Mouse (Mus musculus) stomach, embryonic 14.5 days (tissue): ENCODE data around the gene Gm20716. TPM values are rescaled to one million over a fixed set of nuclear protein-coding genes. Genes with fewer than 3 reads are reported as not detected.
A peak's percentile ranks its signal among the peaks of the same experiment; 100 is the strongest.

Source experiments
- ATAC-seq: fragments of 200-750 bp; cut with Nextera tagmentation; 2 replicates; pipeline ENCODE4 v1.8.0; 2017; ENCODE audit warnings: low read depth, moderate TSS enrichment; ENCODE audit not compliant: insufficient number of reproducible peaks, insufficient read depth, low FRiP score
- H3K27ac ChIP-seq: fragments of 300-500 bp; sonication (generic); 2 replicates; pipeline ENCODE4 v1.5.1; 2014; ENCODE audit warnings: mild to moderate bottlenecking, low read length, moderate library complexity, mixed read lengths
- H3K27me3 ChIP-seq: fragments of 300-500 bp; sonication (generic); 2 replicates; pipeline ENCODE4 v1.6.1; 2014; ENCODE audit warnings: low read length, control low read depth, mixed read lengths; ENCODE audit not compliant: control insufficient read depth, insufficient read depth
- H3K36me3 ChIP-seq: fragments of 300-500 bp; sonication (generic); 2 replicates; pipeline ENCODE4 v1.6.1; 2014; ENCODE audit warnings: mild to moderate bottlenecking, control low read depth, low read length, moderate library complexity, mixed read lengths; ENCODE audit not compliant: control insufficient read depth, insufficient read depth
- H3K4me1 ChIP-seq: fragments of 300-500 bp; sonication (generic); 2 replicates; pipeline ENCODE4 v1.6.1; 2014; ENCODE audit warnings: low read length, control low read depth, mixed read lengths; ENCODE audit not compliant: control insufficient read depth, insufficient read depth
- H3K4me2 ChIP-seq: fragments of 300-500 bp; sonication (generic); replicated peaks from 2 replicates; pipeline ENCODE4 v1.6.1; 2014; ENCODE audit warnings: low read depth, low read length, control low read depth
- H3K4me3 ChIP-seq: fragments of 300-500 bp; sonication (generic); 2 replicates; pipeline ENCODE4 v1.5.1; 2014; ENCODE audit warnings: low read depth, low read length, control low read depth
- H3K9ac ChIP-seq: fragments of 300-500 bp; sonication (generic); replicated peaks from 2 replicates; pipeline ENCODE4 v1.6.1; 2014; ENCODE audit warnings: low read depth, mild to moderate bottlenecking, control low read depth, low read length, moderate library complexity, mixed read lengths
- H3K9me3 ChIP-seq: fragments of 300-500 bp; sonication (generic); 2 replicates; pipeline ENCODE4 v1.6.1; 2016; ENCODE audit warnings: low read depth, low read length, control low read depth; ENCODE audit not compliant: control insufficient read depth
- WGBS: fragments of 180-500 bp; shearing (Covaris S2); extraction: QIAGEN DNeasy Blood & Tissue Kit; methylation state at CpG from one replicate; pipeline ENCODE4 v1.1.7; 2014; 5-methylcytosine and 5-hydroxymethylcytosine counted together
- polyA plus RNA-seq: library from polyadenylated mRNA; unstranded; fragments of >200 nt; fragmentation: Nextera tagmentation; extraction: Ambion mirVana; gene quantifications from 2 replicates; pipeline ENCODE4 v1.2.1, GENCODE M21; 2014

Gene Gm20716
- polyA plus RNA-seq, 1 experiment from 2014 or later, result 31.9 TPM

DNA sequence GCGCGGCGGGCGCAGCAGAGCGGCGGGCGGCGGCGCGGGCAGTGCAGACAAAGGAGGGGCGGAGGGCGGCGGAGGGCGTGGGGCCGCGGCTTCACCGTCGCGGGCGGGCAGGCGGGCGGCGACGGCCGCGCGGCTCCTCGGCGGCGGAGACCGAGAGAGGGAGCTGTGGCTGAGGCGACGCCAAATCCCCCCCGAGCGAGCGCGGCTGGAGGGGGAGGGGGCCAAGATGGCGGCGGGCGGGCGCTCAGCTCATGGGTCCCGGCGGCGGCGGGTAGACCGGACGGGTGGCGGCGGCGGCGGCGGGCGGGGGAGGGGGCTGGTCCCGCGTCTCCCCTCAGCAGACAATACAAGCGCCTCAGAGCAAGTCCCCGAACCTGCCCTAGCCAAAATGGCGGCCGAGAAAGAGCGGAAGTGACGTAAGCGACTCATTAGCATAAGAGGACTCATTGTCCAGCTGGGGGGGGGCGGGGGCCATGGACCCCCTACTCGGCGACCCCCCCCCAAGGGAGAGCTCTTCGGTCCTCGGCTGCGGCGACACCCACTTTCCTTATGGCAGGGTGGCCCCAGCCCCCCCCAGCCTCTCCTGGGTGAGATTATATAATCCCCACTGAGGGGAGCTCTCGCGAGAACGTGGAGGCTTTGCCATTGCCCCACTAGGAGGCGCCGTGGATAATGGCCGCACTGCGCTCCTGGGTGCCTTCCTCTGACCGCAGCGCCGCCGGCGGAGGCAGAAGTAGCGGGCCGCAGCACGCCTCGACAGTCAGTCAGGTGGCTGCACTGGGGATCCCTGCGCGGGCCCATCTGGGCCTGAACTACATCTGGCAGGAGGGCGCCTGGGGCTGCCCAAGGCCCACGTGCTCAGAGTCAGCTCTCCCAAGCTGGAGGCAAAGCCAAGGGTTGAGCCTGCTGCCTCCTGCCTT lies 23.2 kb downstream of the Gm20716 start, which contains the start of gene Adnp:
Gene Adnp, minus strand, starts transcription at position 388 of the 920 bp plus-strand sequence.
- H3K27me3 ChIP-seq, result no peaks in the 10 kb centered on the region
- peaks cover 39% of the 10 kb centered on the region for H3K36me3 ChIP-seq
- H3K4me1 ChIP-seq, result peaks cover 8% of the 10 kb centered on the region; the same call in 1 of the 2 replicates
- under 1% methylated on average over 68 of the region's 89 CpGs for WGBS
- H3K27ac ChIP-seq, result peak within 1 kb of the TSS; percentile 98
- no peaks in the 10 kb centered on the region for H3K9me3 ChIP-seq
- ATAC-seq, result peak; percentile 91
- H3K4me3 ChIP-seq, result peak within 1 kb of the TSS; percentile 87
- peak within 1 kb of the TSS; percentile 100 for H3K9ac ChIP-seq
- peak within 1 kb of the TSS; percentile 44 for H3K4me2 ChIP-seq

DNA sequence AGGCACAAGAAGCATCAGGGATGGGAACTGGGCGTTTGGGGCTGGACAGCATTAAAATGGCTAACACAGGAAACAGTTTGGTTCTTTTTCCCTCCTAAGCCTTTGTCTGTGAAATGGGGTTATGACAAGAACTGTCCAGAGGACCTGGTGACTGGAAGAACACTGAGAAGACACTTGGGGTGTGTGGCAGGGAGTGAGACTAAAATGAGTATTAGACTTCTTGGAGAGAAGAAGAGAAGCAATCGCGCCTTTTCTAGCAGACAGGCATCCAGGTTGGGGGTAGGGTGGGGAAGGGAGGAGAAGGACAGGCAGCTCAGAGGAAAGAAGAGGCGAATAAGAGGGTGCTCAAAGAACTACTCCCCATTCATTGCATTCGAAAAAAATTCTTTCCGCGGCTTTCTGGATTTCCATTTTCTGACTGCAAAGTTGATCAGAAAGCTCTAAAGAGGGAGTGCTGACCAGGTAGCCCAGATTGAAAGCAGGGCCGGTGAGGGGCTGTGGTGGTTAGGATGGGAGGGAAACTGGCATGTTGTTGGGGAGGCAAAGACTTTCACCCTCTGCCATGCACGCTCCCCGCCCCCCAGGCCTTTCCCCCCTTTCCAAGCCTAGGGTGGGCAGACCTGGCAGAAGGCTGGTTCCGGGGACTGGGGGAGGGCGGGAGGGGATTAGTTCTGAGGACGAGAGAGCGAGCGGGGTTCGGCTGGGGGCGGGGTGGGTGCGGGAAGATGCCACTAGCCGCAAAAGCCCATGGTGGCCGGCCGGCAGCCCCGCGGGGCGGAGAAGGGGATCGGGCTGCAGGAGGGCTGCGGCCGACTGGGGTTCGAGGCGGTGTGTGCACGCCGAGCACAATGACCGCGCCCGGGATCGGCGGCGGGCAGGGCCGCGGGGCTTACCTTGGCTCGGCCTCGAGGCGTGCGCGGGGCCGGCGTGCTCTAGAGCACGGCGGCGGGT lies 24.2 kb downstream of the Gm20716 start:
- WGBS, result 1% methylated on average over 41 of the region's 49 CpGs
- ATAC-seq, result no peak
- peaks cover 29% of the 10 kb centered on the region for H3K36me3 ChIP-seq

DNA sequence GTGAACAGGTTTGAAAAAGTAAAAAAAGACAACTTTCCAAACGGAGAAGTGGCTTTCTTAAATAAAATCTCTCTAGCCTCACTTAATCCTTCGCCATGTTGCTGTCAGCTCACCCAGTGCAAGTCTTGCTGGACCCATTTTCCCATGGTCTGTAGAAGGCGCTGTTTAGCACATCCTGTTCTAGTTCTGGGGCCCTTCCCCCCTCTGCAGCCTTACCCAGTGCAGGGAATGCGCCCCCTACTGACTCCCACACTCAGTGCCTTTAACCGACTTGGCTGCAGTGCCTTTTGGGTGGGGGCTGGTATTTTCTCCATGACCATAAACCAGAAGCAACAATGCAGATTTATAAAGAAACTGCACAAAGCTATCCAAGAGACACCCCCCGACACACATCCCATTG lies 24.9 kb downstream of the Gm20716 start:
- Histone ChIP-seq H3K4me1 (peaks cover 17% of the 10 kb centered on the region; the same call in 1 of the 2 replicates), H3K9me3 (no peaks in the 10 kb centered on the region), H3K27ac (peak overlapping the region; percentile 98; the same call in 1 of the 2 replicates), H3K4me2 (peak overlapping the region; percentile 44), H3K36me3 (peaks cover 22% of the 10 kb centered on the region), H3K9ac (peak overlapping the region; percentile 100), H3K4me3 (peak overlapping the region; percentile 87), H3K27me3 (no peaks in the 10 kb centered on the region)
- WGBS, result 4% methylated on average over 6 of the region's 6 CpGs
- peak; percentile 59 for ATAC-seq

More for the DNA sequence above, 24.2 kb downstream of the Gm20716 start:
- H3K9ac ChIP-seq, result peak overlapping the region; percentile 100
- peaks cover 13% of the 10 kb centered on the region; the same call in 1 of the 2 replicates for H3K4me1 ChIP-seq
- no peaks in the 10 kb centered on the region for H3K27me3 ChIP-seq
- peak overlapping the region; percentile 98 for H3K27ac ChIP-seq
- H3K9me3 ChIP-seq, result no peaks in the 10 kb centered on the region
- H3K4me2 ChIP-seq, result peak overlapping the region; percentile 44
- peak overlapping the region; percentile 87 for H3K4me3 ChIP-seq

DNA sequence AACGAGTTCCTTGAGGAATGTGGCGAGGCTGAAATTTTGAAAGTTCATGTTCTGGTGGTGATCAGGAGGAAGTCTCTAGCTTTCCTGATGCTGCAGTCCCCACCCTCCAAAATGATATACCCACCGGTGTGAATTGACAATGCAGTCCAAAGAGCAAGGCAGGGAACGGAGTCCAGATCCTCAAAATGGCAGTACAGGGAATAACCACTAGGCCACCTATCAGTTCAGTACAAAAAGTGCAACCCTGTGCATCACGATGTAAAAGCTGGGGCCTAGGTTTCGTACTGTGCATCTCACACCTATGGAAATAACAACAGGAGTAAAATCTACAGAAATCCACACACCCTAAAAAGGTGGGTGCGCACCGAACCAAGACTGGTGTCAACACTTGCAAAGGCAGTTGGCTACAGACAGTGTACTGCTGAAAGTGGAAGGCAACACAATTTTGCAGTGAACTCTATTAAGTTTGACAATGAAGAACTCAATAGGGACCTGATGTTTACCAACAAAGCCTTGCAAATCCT lies 25.6 kb downstream of the Gm20716 start:
- Histone ChIP-seq H3K4me2 (peak overlapping the region; percentile 44), H3K4me3 (peak overlapping the region; percentile 87), H3K9me3 (no peaks in the 10 kb centered on the region), H3K27me3 (no peaks in the 10 kb centered on the region), H3K4me1 (peaks cover 23% of the 10 kb centered on the region), H3K27ac (no peak overlapping the region), H3K36me3 (peaks cover 17% of the 10 kb centered on the region), H3K9ac (no peak overlapping the region)
- WGBS, result 76% methylated on average over 8 of the region's 8 CpGs
- no peak for ATAC-seq

DNA sequence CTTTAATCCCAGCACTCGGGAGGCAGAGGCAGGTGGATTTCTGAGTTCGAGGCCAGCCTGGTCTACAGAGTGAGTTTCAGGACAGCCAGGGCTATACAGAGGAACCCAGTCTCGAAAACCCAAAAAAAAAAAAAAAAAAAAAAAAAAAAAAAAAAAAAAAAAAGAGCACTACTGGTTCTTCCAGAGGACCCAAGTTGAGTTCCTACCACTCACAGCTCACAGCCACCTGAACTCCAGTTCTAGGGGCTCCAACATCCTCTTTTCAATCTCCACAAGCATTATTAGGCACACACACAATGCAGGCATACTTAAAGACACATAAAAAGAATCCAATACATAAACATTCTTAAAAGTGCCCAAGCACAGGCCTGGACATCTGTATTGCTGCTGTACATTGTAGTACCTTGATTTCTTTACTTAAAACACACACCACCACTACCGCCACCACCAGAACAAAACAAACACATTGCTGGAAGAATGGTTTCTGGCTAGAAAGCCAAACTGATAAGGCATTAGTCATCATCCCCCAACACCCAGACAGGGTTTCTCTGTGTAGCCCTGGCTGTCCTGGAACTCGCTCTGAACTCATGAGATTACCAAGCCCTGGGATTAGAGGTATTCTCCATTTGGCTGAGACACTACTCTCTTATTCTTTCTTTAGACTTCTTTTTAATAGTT lies 30.0 kb downstream of the Gm20716 start:
- Histone ChIP-seq H3K36me3 (peaks cover 18% of the 10 kb centered on the region; the same call in 1 of the 2 replicates), H3K4me3 (no peak overlapping the region), H3K4me1 (peaks cover 55% of the 10 kb centered on the region), H3K9ac (no peak overlapping the region), H3K9me3 (no peaks in the 10 kb centered on the region), H3K4me2 (no peak overlapping the region), H3K27me3 (no peaks in the 10 kb centered on the region), H3K27ac (no peak overlapping the region)
- ATAC-seq, result no peak
- WGBS, result 68% methylated on average over 4 of the region's 5 CpGs

DNA sequence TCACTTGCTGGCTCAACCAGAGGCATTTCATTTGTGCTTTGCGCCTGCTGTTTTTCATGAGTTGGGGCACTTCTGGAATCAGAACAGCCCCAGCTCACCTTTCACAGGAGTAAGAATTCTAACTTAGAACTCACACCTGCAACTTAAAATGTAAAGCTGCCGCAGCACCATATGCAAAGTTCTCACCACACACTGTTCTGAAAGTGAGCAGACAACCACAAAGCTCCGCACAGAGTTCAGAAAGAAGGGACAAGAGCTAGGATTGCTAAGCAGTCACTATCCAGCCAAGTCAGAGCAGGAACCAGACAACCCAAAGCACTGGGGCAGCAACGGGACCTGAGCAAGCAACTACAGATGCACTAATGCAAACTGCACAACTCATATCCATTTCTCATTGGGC lies 30.7 kb downstream of the Gm20716 start:
- peaks cover 55% of the 10 kb centered on the region for H3K4me1 ChIP-seq
- WGBS, result 78% methylated on average over 4 of the region's 4 CpGs
- no peak overlapping the region for H3K27ac ChIP-seq

DNA sequence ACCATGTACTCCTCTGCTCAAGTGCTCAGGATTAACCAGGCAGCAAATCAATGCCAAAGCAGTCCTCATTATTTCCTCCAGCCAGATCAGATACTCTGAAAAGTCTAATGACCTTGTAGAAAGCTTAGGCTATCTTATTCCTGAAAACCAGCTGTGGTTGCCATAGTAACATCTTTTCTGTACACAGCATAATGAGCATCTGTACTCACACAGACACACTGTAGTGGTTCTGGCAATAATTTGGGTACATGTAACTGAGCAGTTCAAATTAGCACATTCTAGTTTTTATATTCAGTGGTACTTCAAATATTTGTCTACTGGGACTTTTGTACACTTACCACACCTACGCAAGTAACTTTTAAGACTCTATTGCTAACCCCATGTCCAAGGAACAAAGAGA lies 31.7 kb downstream of the Gm20716 start:
- H3K4me1 ChIP-seq, result peaks cover 61% of the 10 kb centered on the region
- H3K27me3 ChIP-seq, result no peaks in the 10 kb centered on the region
- no peak overlapping the region for H3K9ac ChIP-seq
- no peak overlapping the region for H3K4me3 ChIP-seq
- no peak for ATAC-seq
- no peaks in the 10 kb centered on the region for H3K9me3 ChIP-seq
- H3K36me3 ChIP-seq, result peaks cover 17% of the 10 kb centered on the region; the same call in 1 of the 2 replicates
- 86% methylated on average over 1 of the region's 1 CpGs for WGBS
- H3K4me2 ChIP-seq, result no peak overlapping the region
- no peak overlapping the region for H3K27ac ChIP-seq

More for the DNA sequence above, 30.7 kb downstream of the Gm20716 start:
- Histone ChIP-seq H3K27me3 (no peaks in the 10 kb centered on the region), H3K36me3 (peaks cover 22% of the 10 kb centered on the region; the same call in 1 of the 2 replicates), H3K4me2 (0 out of 2 replicates have a peak overlapping the region, but pooled peaks have one; percentile 16), H3K4me3 (no peak overlapping the region), H3K9me3 (no peaks in the 10 kb centered on the region), H3K9ac (no peak overlapping the region)
- ATAC-seq, result no peak
